Mouse (Mus musculus) kidney, postnatal 14 days (tissue): ENCODE measurements at regions not wholly inside any gene's neighbourhood (a gene's known extent, or its start where the extent isn't known, plus 50 kb on each side); places are given as distances from the start of the nearest gene placed in this dataset.

Source experiments
- DNase-seq: peaks from one replicate; pipeline ENCODE4 v3.0.0; 2022; ENCODE audit warnings: mixed read lengths

DNA sequence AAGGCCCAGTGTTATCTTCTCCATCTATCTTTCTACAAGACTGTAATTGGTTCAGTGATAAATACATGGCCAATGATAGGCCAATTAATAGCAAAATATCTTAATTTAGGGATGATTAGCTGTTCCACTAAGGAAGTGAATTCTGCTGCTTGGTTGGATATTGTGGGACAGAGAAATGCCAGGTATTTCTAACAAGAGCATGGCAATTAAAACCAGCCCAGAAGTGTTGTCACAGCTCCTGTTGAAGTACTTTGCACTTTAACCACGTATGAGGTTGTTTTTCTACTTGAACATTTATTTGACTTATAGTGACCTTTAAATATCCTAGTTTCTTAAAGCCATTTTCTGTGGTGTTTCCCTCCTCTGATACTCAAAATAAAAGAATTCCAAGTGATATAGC is 65.7 kb upstream of the Acsl4 start:
- no peak for DNase-seq

DNA sequence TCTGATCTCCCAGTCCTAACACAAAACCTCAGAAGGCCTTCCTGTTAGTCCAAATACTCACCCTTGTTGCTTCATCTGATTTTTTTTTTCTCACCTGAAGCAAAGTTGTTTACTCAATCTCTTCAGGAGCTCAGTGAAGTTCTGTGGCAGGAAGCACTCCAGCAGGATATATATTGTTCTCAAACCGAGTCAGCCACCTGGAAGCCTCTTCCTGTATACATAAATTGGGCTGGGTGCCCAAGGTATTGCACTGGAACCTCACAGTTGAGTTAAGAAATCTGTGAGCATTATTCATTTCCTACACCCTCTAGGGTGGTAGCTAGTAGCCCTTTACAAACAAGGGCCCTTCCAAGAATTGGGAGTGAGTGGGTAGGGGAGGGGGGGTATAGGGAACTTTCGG is 73.8 kb upstream of the Acsl4 start:
- no peak for DNase-seq

DNA sequence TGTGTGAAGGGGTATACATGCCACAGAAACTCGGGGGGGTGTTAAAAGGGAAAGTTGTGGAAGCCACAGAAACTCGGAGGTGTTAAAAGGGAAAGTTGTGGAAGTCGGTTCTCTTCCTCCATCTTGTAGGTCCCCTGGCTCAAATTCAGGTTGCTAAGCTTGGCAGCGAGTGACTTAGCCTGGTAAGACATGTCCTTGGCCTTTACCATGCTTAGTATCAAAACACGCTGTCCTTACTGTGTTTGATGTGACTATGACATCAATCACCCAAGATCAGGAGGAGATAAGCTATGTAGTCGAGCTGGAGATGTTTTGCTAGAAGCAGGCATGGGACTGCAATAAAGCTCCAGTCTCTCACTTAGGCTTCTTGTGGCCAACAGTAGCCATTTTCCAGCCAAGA is 74.4 kb upstream of the Acsl4 start:
- no peak for DNase-seq

DNA sequence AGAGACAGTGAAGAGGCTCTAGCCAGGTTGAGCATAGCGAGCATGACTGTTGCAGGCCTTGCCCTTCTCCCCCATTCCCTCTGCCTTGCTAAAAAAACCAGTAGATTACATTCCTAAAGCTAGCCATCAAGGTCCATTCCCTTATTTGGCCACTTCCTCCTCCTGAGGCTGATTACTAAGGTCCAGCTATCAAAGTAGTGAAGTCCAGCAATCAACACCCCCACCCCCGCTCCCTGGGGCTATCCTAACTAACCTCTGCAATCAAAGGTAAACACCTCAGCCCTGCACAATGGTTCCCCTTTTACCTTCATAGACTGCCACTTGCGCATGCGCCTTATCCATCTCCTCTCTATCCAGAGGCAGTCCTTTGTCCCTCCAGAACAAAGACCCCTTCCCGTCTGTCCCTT is 77.5 kb upstream of the Acsl4 start:
- DNase-seq, result peak; percentile 21

DNA sequence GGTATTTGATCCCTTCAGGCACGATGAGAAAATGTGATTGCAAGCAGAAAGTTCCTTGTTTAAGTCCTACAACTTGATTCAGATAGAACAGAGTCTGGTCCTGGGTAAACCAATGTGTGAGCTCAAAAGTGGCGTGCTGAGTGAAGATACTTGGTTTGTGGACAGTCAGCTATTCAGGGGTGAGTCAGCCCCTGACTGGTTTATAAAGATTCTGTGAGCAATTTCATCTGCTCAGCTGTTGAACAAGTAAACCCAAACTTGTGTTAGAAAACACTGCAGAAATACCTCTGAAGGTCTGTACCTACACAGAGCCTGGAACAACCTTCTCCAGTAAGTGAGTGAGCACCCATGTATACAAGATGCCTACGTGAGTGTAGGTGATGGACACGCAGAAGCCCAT is 78.1 kb upstream of the Acsl4 start:
- no peak for DNase-seq

DNA sequence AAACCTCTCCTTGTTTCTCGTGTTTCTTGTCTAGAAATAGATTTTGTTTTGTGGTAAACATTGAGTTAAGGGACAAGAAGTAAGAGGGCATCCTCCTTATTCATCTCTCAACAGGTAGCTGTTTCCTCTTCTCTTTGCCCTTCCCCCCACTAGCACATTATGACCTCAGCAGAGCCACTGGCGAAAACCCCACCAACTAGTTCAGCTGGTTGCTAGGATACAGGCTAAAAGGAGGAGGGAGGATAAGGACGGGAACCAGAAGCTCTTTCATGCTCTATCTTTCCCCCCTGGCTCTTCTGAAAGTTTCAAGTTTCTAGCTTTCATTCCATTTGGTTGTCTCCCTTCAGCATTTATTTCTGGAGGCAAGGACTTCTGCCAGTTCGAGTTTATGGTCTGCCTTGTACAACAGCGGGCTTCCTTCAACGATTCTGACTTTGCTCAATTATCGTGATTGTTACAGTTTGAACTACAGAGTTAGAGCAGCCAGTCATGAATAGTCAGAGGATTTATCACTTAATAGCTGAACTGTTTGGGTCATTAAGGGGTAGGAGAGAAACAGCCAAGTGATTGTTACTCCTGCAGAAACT is 78.8 kb upstream of the Acsl4 start:
- peak; percentile 2 for DNase-seq

- no peak for DNase-seq
Observed at GRCm38 (mm10) chrX:142470083-142470482, 79.7 kb upstream of the Acsl4 start.

DNA sequence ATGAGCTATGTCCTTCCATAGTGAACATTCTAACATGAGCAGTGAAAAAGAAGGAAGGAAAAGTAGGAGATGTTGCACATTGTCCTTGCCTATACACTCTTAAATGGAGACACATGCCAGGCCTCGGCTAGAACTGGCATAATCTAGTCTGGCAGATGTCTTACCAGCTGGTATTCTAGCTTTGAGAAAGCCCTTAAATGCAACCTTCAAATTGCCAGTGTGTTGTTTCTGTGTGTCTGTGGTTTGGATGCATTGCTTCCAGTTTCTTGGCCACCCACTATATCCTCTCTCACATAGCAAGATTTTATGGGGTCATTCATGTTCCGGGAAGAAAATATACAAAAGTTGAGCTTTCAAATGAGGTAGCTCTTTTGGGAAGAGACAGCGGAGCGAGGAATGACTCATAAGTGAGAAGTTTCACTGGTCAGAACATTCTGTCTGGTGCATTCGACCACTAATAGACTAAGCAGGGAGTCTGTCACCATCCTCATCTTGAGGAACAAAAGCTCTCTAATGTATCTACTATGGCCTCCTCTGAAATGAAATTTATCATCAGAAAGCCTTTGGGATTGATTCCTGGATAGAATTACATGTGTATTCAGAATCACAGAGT is 91.0 kb upstream of the Acsl4 start:
- no peak for DNase-seq

DNA sequence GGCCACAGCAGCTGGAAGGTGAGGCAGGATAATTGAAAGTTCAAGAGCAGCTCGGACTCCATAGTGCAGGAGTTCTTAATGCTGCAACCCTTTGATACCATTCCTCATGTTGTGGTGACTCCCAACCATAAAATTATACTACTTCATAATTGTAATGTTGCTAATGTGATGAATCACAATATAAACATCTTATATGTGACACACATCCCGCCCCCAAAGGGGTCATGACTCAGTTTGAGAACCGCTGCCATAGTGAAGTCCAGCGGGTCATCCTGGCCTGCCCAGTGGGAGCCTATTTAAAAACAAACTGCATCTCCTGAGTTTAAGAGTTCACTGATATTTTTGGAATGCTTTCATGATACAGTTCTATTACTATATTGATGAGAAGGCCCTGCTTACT is 97.7 kb upstream of the Acsl4 start:
- no peak for DNase-seq

DNA sequence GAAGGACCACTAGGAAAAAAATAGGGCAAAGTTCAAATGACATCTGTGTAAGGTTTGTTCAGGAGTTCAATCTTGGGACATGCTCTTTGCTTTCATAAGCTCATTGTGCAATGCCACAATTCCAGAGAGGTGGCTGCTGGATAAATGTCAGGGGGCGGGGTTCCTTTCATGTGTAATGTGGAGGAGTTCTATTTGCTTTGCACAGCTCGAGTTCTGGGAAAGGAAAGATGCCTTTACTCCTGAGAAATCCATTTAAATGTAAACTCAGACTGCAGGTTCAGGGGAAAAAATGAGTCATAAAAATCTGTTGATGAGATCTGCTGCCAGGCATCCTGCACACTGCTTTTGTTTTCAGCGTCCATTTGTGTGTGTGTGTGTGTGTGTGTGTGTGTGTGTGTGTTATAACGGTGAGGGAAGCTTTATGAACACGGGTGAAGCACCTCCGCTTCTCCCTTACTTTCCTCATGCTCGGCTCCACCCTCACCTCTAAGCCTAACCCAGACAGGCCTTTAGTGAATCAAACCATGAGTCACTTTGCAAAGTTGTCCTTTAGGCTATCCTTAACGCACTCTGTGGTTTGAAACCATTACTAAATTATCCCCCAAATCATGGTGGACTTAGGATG is 99.9 kb upstream of the Acsl4 start:
- peak; percentile 3 for DNase-seq

DNA sequence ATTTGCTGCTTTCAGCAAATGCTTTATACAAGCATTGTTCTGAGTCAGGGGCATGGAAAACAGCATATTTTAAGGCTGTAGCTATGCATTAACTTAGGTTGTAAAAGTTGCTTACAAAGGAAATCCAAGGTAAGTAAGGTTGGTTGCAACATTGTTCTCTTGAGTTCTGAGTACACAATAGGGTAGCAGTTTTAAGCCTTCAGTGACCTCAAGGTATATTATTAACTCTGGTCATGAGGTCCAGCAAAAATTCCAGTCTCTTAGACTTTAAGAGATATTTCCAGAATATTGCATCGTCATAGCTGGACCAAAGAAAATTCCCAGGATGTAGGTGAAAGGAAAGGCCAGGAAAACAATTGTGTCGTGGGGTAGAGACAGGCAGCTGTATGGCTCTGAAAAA is 110.8 kb upstream of the Acsl4 start:
- no peak for DNase-seq

DNA sequence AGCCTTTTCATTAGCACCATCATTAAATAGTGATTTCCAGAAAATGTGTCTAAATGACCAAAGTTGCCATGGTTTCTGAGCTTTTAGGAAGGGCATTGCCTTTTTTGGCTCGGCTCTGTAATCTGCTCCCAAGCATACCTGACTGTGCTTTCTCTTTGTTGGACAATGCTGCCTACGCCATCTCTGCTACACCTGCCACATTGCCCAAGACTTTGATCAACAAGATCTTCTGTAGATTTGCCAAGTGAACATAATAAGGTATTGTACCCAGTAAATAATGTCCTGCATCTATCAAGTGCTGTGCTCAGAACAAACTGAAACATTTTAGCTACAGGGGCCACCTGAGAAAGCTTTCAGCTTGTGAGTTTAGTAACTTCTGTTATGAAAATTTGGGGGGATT is 114.6 kb upstream of the Acsl4 start:
- DNase-seq, result no peak

GRCm38 (mm10) chrX:142507475-142507874 is 117.1 kb upstream of the Acsl4 start:
- DNase-seq, result no peak

GRCm38 (mm10) chrX:142516406-142517131 is 126.2 kb upstream of the Acsl4 start:
- DNase-seq, result no peak

- no peak for DNase-seq
Observed at GRCm38 (mm10) chrX:142517205-142517604, 126.9 kb upstream of the Acsl4 start.

GRCm38 (mm10) chrX:142521063-142521462 is 130.7 kb upstream of the Acsl4 start:
- no peak for DNase-seq

DNA sequence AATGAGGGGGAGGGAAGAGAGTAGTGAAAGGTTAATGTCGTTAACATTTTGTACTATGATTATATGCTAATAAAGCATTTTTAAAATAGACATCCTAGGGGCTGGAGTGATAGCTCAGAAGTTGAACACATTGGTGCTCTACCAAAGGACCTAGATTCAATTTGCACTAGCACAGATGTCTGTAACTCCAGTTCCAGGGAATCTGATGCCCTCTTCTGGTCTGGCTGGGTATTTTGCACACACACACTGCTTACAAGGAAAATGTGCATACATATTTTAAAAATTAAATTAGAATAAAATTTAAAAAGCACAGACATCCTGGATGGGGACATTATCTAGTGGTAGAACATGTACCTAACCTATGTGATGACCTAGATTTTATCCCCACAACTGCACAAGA is 136.6 kb upstream of the Acsl4 start:
- DNase-seq, result peak; percentile 49

DNA sequence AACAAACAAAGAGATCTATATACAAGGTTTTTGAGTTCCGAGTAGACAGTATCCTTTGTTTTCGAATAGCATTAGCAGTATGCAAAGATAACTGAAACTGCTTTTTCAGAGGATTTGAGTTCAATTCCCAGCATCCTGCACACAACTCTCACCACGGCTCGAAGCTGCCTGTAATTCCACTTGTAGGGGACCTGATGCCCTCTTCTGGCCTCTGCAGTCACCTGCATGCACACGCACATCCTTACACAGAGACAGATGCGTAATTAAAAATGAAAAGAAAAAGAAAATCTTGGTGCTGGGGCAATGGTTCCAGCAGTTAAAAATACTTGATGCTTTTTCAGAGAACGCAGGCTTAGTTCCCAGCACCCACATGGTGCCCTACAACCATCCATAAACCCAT is 139.6 kb upstream of the Acsl4 start:
- DNase-seq, result no peak

- DNase-seq, result peak; percentile 12
Observed at GRCm38 (mm10) chrX:142534780-142535179, 144.4 kb upstream of the Acsl4 start.

DNA sequence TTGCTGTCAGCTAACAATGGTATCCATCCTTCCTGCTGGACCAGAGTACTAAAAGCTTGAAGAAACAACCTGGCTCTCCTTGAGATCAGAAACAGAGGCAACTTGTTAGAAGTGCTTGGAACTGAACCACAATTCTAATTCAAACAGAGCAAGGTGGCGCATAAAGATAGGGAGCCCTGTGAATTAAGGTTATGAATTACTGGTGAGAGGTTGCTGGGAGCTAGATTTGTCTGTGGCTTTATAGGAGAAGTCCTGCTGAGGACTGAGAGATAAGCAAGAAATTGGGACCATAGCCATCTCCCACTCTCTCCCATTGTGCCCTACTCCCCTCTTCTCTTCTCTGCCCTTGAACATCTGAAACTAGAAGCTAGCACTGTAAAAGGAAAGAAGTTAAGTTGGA is 145.2 kb upstream of the Acsl4 start:
- DNase-seq, result no peak

DNA sequence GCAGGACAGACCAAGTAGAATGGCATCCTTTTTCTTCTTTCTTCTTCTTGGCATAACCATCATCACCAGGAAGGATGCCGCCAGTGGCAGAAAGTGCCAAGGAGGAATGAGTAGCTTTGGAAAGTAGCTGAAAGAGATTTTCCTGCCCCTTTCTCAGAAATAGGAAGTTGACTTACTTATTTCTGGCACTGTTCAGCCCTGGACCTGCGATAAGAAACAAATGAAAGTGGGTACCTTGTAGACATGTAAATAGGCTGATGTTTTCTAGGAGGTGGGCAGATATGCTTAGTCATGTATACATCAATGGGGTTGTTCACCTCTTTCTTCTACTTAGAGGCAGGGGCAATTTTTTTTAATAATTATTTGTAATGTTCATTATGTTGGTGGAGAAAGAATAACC is 145.3 kb upstream of the Tmem164 start:
- no peak for DNase-seq

- no peak for DNase-seq
Observed at GRCm38 (mm10) chrX:142537259-142537963, 143.8 kb upstream of the Tmem164 start.

DNA sequence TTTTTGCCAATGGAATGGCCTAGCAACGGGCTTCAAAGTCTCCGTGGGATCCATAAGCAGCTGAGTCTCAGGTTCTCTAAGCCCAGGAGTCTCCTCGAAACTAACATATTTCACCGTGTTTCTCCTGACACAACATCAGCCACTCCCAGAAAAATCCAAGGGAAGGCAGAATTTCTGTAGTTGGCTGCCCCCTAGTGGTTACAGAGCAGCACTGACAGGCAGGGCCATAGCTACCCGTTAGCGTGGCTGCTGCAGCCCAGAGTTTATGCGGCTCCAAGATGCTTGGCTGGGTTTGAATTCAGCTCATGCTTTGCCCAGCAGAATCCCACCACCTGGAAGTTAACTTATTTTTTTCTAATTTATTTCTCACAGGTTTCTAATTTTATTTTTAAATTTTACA is 140.9 kb upstream of the Tmem164 start:
- peak; percentile 54 for DNase-seq
